Mouse (Mus musculus) midbrain, embryonic 14.5 days (tissue): ENCODE data around the gene Lef1. TPM values are rescaled to one million over a fixed set of nuclear protein-coding genes. Genes with fewer than 3 reads are reported as not detected.

Experiments used
- ATAC-seq: fragments of 200-750 bp; cut with Nextera tagmentation; 2 replicates; pipeline ENCODE4 v1.8.0; 2017; ENCODE audit warnings: moderate number of reproducible peaks, moderate library complexity; ENCODE audit not compliant: low FRiP score, low TSS enrichment
- DNase-seq: peaks from one replicate; pipeline ENCODE4 v3.0.0-alpha.2; 2015
- H3K27ac ChIP-seq: fragments of 300-500 bp; sonication (generic); replicated peaks from 2 replicates; pipeline ENCODE4 v1.5.1; 2014; ENCODE audit warnings: mild to moderate bottlenecking, low read depth, low read length, moderate library complexity
- H3K27me3 ChIP-seq: fragments of 300-500 bp; sonication (generic); 2 replicates; pipeline ENCODE4 v1.6.1; 2014; ENCODE audit warnings: low read length, control low read depth, mixed read lengths; ENCODE audit not compliant: control insufficient read depth, insufficient read depth
- H3K36me3 ChIP-seq: fragments of 300-500 bp; sonication (generic); 2 replicates; pipeline ENCODE4 v1.6.1; 2014; ENCODE audit warnings: low read length, control low read depth; ENCODE audit not compliant: control insufficient read depth, insufficient read depth
- H3K4me1 ChIP-seq: fragments of 300-500 bp; sonication (generic); 2 replicates; pipeline ENCODE4 v1.6.1; 2014; ENCODE audit warnings: mild to moderate bottlenecking, antibody characterized with exemption, low read length, control low read depth; ENCODE audit not compliant: control insufficient read depth, insufficient read depth
- H3K4me2 ChIP-seq: fragments of 300-500 bp; sonication (generic); 2 replicates; pipeline ENCODE4 v1.6.1; 2014; ENCODE audit warnings: mild to moderate bottlenecking, low read length, moderate library complexity
- H3K4me3 ChIP-seq: fragments of 300-500 bp; sonication (generic); replicated peaks from 2 replicates; pipeline ENCODE4 v1.5.1; 2014; ENCODE audit warnings: low read depth, low read length
- H3K9ac ChIP-seq: fragments of 300-500 bp; sonication (generic); replicated peaks from 2 replicates; pipeline ENCODE4 v1.6.1; 2014; ENCODE audit warnings: mild to moderate bottlenecking, low read length, moderate library complexity
- H3K9me3 ChIP-seq: fragments of 300-500 bp; sonication (generic); 2 replicates; pipeline ENCODE4 v1.6.1; 2016; ENCODE audit warnings: low read length, control low read depth, mixed read lengths; ENCODE audit not compliant: control insufficient read depth
- WGBS: fragments of 180-500 bp; shearing (Covaris S2); extraction: QIAGEN DNeasy Blood & Tissue Kit; methylation state at CpG from one replicate; pipeline ENCODE4 v1.1.7; 2014; 5-methylcytosine and 5-hydroxymethylcytosine counted together
- polyA plus RNA-seq: library from polyadenylated mRNA; unstranded; fragments of >200 nt; fragmentation: Nextera tagmentation; extraction: Ambion mirVana; gene quantifications from 2 replicates; pipeline ENCODE4 v1.2.1, GENCODE M21; 2014

Lef1 gene
- polyA plus RNA-seq = 75.4 and 93.8 TPM in 2 replicates

DNA sequence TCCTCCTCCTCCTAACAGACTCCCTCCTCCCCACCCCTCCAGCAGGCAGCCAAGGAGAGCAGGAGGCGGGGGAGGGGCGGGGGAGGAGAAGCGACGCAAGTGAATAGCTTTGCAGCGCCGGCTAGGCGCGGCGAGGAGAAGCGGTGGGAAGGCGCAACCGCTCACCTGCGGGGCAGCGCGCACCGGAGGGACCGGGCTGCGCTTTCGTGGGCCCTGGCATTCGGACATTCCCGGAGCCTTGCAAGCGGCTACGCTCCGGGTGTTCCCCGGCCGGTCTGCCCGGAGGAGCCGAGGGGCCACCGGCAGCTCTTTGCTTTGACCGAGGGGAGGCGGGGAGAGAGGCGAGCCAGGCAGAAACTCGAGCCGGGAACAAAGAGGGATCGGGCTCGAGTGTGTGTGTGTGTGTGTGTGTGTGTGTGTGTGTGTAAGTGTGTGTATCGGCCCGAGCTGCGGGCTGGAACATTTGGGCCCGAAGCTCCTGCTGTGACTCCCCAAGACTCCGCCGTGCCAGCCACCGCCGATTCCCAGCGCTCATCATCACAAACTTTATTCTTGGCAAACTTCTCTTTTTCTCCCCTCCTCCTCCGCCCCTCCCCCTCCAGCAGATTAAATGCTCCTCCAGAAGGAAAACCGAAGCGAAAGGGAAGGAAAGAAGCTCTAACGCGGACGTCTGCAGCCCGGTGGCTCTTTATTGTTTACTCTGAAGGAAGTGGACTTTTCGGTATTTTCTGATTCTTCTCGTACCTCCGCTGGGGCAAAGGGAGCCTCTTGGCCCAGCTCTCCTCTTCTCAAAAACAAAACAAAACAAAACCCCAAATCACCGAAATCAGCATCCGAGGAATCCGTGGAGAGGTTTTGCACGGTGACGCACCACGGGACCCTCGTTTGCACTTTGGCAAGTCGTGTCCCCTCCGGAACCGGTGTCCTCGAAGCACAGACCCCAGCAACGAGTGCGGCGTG lies at the start of gene Lef1:
Gene Lef1, plus strand, starts transcription at position 281 of the 960 bp plus-strand sequence.
- under 1% methylated on average over 68 of the region's 69 CpGs for WGBS
- peak within 1 kb of the TSS; percentile 65 for H3K4me2 ChIP-seq
- DNase-seq (peak; percentile 89), ATAC-seq (peak; percentile 71)
- H3K9me3 ChIP-seq = no peaks in the 10 kb centered on the region
- peak within 1 kb of the TSS; percentile 79 for H3K9ac ChIP-seq
- peaks cover 6% of the 10 kb centered on the region; the same call in 1 of the 2 replicates for H3K27me3 ChIP-seq
- H3K36me3 ChIP-seq = 0 out of 2 replicates have a peak, but pooled peaks cover 3% of the 10 kb centered on the region
- H3K4me3 ChIP-seq = peak within 1 kb of the TSS; percentile 69
- H3K27ac ChIP-seq = peak within 1 kb of the TSS; percentile 86
- H3K4me1 ChIP-seq = peaks cover 29% of the 10 kb centered on the region

DNA sequence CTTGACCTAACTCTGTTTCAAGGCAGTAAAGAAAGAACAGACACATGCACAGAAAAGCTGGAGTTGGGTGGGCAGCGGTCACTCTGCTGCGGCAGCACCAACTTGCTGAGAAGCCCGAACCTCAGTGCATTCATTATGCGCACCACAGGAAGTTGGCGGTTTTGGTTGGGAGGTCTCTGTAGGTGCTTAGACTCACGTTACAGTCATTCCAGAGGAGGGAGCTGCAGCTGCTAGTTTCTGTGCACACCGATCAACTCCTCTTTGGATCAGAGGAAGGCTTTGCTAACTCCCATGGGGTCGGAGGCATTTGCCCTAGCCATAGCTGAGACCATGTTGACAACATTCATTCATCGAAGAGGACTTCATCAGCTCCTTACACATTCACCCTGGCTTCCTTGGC lies 45.3 kb upstream of the Lef1 start:
- Histone ChIP-seq H3K9me3 (no peaks in the 10 kb centered on the region), H3K4me2 (no peak overlapping the region), H3K4me3 (no peak overlapping the region), H3K27me3 (no peaks in the 10 kb centered on the region), H3K36me3 (no peaks in the 10 kb centered on the region), H3K4me1 (peaks cover 4% of the 10 kb centered on the region; the same call in 1 of the 2 replicates), H3K27ac (no peak overlapping the region), H3K9ac (no peak overlapping the region)
- ATAC-seq = no peak
- DNase-seq = no peak
- 83% methylated on average over 9 of the region's 9 CpGs for WGBS

- no peak for ATAC-seq
- Histone ChIP-seq H3K4me3 (no peak overlapping the region), H3K4me2 (no peak overlapping the region), H3K4me1 (peaks cover 7% of the 10 kb centered on the region; the same call in 1 of the 2 replicates), H3K9me3 (no peaks in the 10 kb centered on the region), H3K27me3 (no peaks in the 10 kb centered on the region), H3K27ac (no peak overlapping the region), H3K36me3 (no peaks in the 10 kb centered on the region), H3K9ac (no peak overlapping the region)
- DNase-seq = no peak
- 34% methylated on average over 8 of the region's 8 CpGs for WGBS
Measured at GRCm38 (mm10) chr3:131066171-131066570, 44.1 kb upstream of the Lef1 start.

GRCm38 (mm10) chr3:131068000-131068399 lies 42.3 kb upstream of the Lef1 start:
- H3K4me1 ChIP-seq = peaks cover 7% of the 10 kb centered on the region; the same call in 1 of the 2 replicates
- no peak for DNase-seq
- H3K9ac ChIP-seq = no peak overlapping the region
- ATAC-seq = no peak
- no peaks in the 10 kb centered on the region for H3K9me3 ChIP-seq
- 97% methylated on average over 5 of the region's 5 CpGs for WGBS
- no peaks in the 10 kb centered on the region for H3K36me3 ChIP-seq
- H3K27me3 ChIP-seq = no peaks in the 10 kb centered on the region
- H3K4me2 ChIP-seq = no peak overlapping the region
- no peak overlapping the region for H3K4me3 ChIP-seq
- no peak overlapping the region for H3K27ac ChIP-seq

DNA sequence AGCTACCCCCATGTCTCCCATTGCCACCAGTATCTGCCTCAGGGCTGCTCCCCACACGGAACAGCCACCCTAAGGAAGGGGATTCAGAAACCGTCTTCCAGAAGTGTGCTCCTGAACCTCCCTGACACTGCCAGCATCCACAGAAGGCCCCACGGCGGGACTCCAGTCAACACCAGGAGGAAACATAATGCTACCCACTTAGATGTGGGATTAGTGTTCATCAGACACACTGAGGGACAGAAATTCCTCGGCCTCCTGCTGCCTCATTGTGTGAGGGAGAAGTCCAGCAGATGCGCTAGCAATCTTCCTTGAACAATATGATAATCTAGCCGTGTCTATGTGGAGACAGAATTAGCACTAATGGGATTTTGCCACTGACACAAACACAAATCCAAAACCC lies 40.1 kb upstream of the Lef1 start:
- H3K27ac ChIP-seq = no peak overlapping the region; the same call in 1 of the 2 replicates
- peak; percentile 33 for DNase-seq
- WGBS = 11% methylated on average over 7 of the region's 7 CpGs
- H3K9ac ChIP-seq = no peak overlapping the region
- no peak overlapping the region for H3K4me2 ChIP-seq
- H3K4me1 ChIP-seq = peaks cover 7% of the 10 kb centered on the region; the same call in 1 of the 2 replicates
- H3K4me3 ChIP-seq = no peak overlapping the region
- no peaks in the 10 kb centered on the region for H3K9me3 ChIP-seq
- H3K36me3 ChIP-seq = no peaks in the 10 kb centered on the region
- no peak for ATAC-seq
- H3K27me3 ChIP-seq = no peaks in the 10 kb centered on the region

DNA sequence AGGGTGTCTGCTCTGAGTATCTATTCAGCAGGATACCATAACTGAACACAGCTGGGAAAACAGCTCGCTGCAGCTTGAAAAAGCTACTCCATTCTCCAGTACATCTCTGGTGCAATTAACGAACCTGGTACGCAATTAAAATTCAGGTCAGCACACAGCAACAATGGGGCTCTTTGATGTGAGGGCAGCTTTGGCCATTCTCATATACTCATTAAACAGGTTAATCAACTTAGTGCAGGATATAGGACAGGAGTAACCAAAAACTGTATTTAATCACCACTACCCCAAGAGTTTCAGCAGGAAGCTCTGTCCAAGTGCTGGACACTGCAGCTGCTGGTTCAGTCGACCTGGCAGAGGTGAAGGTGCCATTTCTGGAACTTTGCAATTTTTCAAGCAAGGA lies 37.6 kb upstream of the Lef1 start:
- Histone ChIP-seq H3K9me3 (no peaks in the 10 kb centered on the region), H3K4me1 (peaks cover 7% of the 10 kb centered on the region; the same call in 1 of the 2 replicates), H3K27me3 (no peaks in the 10 kb centered on the region), H3K27ac (no peak overlapping the region), H3K9ac (no peak overlapping the region), H3K4me3 (no peak overlapping the region), H3K36me3 (no peaks in the 10 kb centered on the region), H3K4me2 (no peak overlapping the region)
- DNase-seq (no peak), ATAC-seq (no peak)
- 63% methylated on average over 4 of the region's 4 CpGs for WGBS

DNA sequence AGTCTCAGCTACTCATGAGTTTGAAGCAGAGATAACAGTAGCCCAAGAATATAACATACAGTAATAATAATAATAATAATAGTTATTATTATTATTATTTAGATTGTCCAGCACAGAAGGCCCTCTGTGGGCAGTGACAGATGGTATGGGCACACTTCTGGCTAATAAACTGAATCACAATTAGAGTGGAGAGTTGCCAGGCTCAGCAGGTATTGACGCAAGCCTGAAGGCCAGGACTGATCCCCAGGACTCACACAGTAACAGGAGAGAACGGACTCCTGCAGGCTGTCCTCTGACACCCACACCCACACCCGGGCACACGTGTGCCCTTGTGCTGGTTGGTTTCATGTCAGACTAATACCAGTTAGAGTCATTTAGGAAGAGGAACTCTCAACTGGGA lies 36.3 kb upstream of the Lef1 start:
- no peak for DNase-seq
- ATAC-seq = no peak
- Histone ChIP-seq H3K4me2 (no peak overlapping the region), H3K9me3 (no peaks in the 10 kb centered on the region), H3K36me3 (no peaks in the 10 kb centered on the region), H3K4me1 (peaks cover 10% of the 10 kb centered on the region; the same call in 1 of the 2 replicates), H3K27ac (no peak overlapping the region), H3K4me3 (no peak overlapping the region), H3K27me3 (no peaks in the 10 kb centered on the region), H3K9ac (no peak overlapping the region)
- WGBS = 77% methylated on average over 4 of the region's 4 CpGs

DNA sequence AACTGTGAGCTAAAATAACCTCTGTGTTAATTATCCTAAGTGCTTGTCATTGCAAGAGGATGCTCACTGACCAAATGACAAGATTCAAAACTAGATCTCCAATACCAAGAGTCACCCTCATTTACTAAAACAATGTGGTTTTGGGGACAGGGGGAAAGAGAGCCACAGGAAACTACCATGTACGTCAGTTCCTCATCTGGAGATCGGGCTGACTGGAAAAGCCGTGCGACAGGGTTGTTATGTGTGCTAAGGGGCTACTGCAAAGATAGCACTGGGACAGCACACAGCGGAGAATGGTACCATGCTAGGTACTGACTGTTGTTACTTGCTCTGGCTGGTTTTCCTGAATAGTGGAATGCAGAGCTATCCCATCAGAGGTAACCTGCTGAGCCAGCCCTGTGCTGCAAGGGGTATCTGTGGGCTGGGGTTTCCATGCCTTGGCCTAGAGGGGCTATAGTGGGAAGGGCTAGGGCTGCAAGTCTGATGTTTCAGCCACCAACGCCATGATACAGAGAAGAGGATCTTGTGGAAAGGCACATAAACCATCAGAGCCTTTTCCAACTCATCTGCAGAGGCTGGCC lies 32.1 kb upstream of the Lef1 start:
- H3K4me2 ChIP-seq = no peak overlapping the region
- peak overlapping the region; percentile 62 for H3K27ac ChIP-seq
- no peak overlapping the region for H3K9ac ChIP-seq
- 0 out of 2 replicates have a peak, but pooled peaks cover 4% of the 10 kb centered on the region for H3K4me1 ChIP-seq
- no peaks in the 10 kb centered on the region for H3K27me3 ChIP-seq
- DNase-seq (no peak), ATAC-seq (no peak)
- H3K9me3 ChIP-seq = no peaks in the 10 kb centered on the region
- no peaks in the 10 kb centered on the region for H3K36me3 ChIP-seq
- no peak overlapping the region for H3K4me3 ChIP-seq
- 89% methylated on average over 6 of the region's 6 CpGs for WGBS
